Mouse (Mus musculus) cerebral cortex, adult 2 months (tissue): ENCODE results near the gene Ccng2.

Experiments
- WGBS: fragments of 180-500 bp; shearing (Covaris S2); methylation state at CpG from one replicate; pipeline ENCODE4 v1.1.7; 2018; 5-methylcytosine and 5-hydroxymethylcytosine counted together

Ccng2 gene

DNA sequence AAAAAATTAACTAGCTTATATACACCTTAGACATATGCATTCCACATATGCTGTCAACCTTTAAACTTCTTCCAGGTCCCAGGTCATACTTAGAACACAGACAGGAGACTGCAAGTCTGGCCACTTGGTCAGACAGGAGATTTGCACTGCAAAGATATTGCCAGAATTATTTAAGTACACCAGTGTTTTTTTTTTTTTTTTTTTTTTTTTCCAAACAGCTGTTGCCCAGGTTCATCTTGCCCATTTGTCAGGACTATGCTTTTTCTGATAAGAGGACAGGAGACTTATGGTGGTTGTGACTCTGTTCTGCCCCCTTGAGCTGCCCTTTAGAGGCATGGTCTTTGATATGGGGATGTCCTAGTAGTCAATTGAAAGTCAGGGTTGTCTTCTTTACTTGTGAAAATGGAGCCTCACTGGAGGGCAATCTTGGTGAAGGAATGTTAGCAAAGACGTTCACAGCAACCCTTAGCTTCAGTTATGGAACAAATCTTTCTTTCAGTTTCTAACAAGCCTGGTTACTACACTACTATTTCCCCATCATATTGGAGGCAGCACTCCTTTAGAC, 2.8 kb upstream of the Ccng2 start:
- WGBS = 81% methylated on average over 1 of the region's 1 CpGs

DNA sequence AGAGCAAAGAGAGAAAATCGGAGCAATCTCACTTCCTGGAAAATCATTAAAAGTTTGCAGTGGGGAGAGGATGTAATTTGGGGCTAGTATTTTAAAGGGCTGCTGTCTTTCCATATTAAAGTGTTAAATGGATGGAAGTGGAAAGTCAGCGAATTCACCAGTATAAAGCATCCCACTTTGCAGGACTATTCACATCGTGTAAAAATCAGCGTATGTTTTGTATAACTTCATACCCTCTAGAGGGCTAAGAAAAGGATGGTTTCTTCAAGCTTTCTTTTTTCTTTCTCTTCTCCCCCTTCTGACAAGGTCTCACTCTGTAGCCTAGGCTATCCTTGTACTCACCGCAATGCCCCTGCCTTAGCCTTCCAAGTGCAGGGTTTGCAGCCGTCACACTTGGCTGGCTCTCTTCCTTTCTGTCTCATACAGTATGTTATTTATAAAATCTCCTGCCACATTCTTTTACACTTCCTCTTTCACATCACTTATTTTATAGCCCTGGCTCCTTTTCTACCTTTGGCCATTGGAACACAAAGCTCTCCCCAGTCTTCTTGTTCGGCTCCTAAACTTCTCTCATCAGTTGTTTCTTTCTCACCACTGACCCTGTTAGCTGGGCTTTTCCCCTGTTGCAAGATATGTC, 1.8 kb upstream of the Ccng2 start:
- 62% methylated on average over 7 of the region's 7 CpGs for WGBS

DNA sequence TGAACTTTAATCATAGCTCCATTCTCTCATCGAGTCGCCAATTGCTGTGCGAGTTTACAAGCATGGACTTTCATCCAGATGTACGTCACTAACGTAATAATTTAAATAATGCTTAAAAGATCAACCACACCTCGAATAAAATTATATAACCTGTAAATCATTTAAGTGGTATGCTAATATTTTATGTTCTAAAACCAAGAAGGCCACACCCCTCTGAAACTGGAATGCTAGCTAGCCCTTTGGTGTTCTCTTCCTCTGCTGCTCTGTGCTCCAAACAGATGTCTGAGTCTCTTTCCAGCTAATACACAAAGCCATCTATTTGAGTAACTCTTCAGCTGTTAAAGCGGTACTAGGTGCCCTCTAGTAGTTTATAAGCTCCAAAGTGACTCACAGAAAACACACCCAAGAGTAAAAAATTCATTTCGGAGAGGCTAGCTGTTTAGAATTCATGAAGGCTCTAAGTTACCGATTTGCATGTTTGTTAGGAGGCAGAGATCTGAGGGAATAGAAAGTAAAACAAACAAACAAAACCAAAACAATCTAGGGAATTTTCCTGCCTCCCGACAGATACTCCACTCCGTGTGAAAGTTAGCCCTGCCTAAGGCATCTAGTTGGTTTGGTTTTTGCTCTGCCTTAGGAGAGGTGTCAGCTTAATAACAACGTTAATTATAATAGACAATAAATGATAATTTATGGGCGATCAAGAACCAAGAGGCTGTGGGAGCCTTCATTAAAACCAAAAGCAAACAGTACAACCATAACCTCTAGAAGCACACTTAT, 1.1 kb upstream of the Ccng2 start:
- WGBS = 56% methylated on average over 13 of the region's 13 CpGs

DNA sequence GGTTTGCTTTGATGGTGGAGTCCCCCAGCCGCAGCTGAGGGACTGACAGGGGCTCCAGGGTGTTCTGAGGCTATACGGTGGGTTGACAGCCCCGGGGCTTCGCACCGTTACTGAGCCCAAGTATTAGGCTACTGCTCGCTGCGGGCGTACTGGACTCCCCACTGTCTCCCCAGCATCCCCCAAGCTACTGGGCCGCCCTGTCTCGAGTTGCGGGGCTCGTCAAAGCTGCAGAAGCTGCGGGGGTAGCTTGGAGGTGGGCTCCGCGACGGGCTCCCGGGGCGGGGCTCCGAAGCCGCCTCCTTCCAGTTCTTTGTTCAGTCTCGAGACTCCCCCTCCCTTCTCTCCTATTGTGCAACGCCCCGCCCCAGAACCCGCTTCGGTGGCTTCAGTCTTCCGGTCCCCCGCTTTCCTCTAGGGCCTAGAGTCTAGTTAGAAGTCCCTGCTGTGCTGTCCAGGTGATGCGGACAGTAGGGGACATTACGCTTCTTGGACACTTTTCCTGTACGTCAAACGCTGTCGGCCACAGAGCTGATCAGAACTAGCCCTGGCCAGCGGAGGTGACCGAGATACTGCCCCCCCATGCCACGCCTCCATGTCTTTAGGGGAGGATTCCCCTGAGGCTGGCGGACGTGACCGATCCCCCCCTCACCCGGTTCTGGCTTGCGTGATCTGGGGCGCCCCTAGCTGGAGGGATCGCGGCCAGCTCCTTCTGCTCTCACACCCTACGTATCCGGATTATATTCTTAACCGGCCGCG, 972 bp downstream of the Ccng2 start:
- under 1% methylated on average over 48 of the region's 48 CpGs for WGBS

DNA sequence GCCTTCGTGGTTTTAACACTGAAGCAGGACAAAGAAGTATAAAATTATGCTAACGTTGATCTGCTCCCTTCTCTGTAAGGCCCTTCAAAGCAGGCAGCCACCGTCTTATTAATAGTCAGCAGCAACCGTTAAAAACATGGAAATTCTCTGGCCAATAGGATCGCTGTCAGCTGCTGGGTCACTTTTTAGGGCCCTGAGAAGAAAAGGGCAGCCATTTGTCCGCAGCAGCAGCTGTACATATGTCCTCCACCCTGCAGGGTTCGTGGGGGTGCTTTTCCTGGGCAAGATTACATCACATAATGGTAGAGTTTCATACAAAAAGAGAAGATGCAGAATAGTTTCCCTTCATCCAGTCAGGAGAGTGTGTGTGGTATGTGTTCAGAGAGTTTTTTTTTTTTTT, 3.0 kb downstream of the Ccng2 start:
- 39% methylated on average over 7 of the region's 7 CpGs for WGBS

DNA sequence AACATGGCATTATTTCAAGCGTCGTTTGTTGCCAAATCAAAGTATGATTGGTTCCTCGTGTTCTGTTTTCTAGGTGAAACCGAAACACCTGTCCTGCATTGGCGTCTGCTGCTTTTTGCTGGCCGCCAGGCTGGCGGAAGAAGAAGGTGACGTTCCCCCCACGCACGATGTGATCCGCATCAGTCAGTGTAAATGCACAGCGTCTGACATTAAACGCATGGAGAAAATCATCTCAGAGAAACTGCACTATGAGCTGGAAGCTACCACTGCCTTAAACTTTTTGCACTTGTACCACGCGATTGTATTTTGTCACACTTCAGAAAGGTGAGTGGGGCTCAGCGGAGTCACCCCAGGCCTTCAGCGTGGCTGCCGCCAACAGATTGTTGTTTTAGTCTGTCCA, 3.7 kb downstream of the Ccng2 start:
- WGBS = 93% methylated on average over 18 of the region's 18 CpGs

DNA sequence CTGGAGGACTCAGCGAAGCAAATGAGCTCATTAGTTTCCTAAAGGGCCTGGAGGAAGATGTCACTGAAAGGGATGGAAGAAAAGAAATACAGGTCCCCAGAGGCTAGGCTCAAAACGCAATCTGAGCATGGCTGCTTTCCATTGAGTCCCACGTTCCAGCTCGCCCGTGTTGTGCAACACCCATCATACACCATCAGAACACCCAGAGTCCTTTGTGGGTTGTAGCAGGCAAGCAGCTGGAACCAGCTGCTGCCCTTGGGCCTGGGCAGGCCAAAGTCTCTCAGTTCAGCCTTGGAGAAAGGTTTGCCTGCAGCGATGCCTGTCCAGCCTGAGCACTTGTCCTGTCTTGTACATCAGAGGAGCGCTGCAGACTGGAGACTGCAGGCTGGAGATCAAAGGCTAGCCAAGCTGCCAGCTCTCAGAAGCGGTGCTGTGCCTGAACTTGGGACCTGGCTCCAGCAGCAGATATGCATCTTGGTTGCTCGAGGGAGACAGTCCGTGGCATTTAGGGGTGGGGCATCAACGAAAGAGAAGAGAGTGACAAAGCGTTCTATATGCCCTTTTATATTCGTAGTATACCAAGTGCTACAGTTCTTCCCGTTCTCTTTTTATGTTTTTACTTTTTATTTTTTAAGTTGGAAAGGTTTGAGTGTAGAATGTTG, 15.5 kb downstream of the Ccng2 start:
- 78% methylated on average over 14 of the region's 14 CpGs for WGBS

DNA sequence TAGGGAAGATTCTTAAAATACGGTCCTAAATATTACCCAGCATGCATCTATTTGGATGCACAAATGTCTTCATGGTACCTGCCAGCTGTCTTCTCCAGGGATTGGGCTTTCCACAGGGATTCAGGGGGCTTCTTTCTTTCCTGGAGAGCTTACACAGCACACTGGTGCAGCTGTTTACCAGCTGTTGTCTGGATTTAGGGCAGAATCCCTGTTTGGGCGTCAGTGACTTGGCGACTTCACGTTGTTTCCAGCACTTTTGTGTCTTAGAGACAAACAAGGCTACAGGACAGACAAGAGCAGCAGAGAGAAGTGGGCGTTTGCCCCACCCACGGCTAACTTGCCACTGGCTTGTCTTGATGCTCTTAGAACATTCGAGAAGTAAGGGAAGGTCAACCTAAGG, 16.1 kb downstream of the Ccng2 start:
- WGBS = 72% methylated on average over 7 of the region's 7 CpGs

DNA sequence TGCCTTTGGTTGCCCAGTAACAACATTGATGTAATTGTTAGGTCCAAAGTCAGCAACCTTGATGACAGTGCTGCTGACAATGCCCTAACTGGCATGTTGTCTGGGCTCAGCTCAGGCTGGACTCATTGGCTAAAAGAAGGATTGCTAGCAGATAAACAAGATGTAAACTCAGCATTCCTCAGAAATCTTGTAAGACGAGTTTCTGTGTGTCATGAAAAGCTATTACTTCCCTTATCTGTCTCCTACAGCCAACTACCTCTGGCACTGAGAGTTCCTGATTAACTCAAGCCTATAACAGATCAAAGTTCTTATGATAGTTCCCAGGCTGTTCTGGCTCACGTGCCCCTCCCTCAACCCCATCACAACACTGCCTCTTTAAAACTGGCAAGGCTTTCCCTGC, 23.2 kb downstream of the Ccng2 start:
- WGBS = 63% methylated on average over 2 of the region's 2 CpGs

DNA sequence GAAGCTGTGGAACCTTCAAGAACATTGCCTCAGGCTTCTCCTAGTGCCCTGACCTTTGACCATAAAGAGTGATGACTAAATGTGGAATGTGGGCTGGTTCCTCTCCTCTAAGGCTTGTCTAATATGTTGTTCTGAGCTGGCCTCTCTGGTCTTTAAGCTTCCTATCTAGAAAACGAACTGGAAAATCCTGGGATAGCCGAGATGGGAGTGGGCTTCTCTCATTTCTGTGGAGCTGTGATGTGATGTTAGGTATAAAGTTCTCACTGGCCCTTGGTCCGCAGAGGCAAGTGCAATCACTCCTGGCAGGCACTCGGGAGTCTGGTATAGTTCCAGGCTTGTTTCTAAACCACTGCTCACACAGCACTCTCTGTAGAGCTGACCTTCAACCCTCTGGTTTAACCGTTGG, 29.3 kb downstream of the Ccng2 start:
- WGBS = 83% methylated on average over 5 of the region's 5 CpGs

DNA sequence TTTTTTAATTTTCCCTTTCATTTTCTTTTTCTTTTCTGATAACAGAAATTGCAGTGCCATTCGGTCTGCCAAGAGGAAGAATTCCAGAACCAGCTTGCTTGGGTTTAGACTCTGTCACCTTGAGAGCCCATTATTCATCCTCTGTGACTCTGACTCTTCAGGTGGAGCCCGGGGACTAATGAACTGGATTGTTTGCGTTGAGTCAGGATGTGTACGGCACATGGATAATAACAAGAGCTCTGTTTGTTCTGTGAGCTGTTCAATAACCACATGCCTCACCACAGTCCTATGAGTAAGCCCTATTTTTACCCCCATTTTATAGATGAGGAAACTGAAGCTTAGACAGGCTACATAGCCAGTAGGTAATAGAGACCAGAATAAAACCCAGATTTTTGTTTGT, 29.7 kb downstream of the Ccng2 start:
- WGBS = 91% methylated on average over 4 of the region's 4 CpGs

DNA sequence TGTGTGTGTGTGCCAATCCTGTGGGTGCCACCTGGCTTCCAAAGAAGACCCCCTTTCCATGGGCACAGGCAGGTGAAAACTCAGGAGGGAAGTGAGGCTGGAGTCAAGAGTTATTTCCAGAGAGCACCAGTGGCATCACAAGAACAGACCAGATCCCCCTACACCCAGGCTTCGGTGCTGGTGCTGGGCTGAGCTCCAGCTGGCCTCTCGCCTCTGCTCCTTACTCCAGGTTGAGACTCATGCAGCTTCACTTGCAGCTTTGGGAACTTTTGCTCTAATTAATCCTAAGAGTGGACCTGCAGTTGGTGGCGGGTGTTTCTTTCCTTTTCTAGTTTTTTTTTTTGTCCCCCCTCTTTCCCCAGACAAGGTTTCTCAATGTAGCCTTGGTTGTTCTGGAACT, 30.3 kb downstream of the Ccng2 start:
- WGBS = 79% methylated on average over 3 of the region's 3 CpGs

DNA sequence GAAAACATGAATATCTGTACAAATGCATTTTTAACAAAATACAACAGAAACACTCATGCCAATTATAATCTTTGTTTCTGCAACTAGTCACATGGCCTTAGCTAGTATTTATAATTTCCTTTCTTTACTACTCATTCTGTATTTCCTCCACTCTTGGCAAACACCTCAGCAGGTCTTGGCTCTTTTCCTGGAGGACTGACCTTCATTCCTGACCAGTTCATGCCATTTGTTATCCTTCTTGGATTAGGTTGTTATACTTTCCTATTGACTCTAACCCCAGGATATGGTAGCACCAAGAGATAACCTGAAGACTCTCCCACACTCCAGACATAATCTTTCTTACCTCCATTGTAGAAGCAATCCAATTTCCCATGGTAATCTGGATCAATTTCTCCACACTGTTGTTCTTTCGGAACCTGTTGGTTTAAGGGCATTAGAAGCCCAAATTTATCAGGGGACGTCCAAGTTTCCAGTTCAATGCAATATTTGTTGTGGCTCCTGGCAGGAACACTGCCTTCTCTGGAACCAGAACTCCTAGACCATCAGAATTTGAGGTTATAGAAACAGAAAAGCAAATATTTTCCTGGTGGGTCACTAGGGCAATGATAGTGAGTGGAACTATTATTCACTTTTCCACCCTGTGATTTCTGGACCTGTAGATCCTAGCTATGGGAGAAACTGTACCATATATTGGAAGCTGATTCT, 38.2 kb downstream of the Ccng2 start:
- 82% methylated on average over 2 of the region's 2 CpGs for WGBS

DNA sequence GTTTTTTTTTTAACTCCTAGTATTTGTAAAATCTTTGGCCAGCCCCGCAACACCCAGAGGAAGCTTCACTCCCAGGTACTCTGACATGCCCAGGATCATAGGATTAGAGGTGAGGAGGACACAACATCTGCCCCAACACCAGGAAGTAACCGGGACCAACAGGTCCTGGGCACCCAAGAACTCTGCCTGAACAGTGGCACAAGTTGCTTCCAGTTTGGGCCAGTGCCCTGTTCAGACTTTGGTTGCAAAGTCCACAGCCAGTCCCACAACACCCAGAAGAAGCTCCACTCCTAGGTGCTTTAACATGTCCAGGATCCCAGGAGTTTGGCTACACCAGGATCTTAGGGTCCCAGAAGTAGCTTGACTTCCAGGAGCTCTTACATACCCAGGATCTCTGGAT, 41.9 kb downstream of the Ccng2 start:
- WGBS = 92% methylated on average over 2 of the region's 2 CpGs

DNA sequence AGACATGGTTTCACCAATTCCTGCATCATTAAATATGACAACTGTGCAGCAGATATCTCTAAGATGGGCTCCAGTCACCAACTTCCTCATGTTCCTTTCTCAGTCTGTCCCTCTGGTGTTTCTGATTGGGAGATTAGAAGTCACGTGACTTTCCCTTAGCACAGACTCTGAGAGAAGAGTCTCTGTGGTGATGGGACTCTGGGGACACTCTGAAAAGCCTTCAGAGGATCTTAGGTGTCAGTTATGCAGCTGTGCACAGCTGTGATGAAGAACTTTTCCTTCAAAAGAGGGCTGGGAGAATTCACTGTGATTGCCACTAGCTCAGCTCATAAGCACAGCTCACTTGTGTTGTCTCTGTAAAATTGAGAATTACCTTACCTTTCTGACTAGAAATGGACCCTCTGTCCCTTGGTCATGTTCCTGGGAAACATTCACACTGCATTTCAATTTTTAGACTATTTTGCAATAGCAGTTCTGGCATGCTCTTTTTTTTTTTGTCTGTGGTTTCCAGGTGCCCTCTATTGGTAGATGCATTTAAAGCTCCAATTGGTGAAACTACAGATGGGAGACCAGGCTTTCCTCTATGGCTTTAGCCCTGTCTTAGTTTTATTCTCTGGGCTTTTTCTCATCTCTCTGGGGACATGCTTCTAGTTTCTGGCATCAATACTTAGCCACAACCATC, 56.4 kb downstream of the Ccng2 start:
- WGBS = 64% methylated on average over 1 of the region's 1 CpGs
